Mouse (Mus musculus): ENCODE results near the gene Rnf145. TPM values are rescaled to one million over a fixed set of nuclear protein-coding genes. Genes with fewer than 3 reads are reported as not detected.

Rnf145 gene
- polyA plus RNA-seq, 1 experiment from 2014 or later, result 104 TPM

DNA sequence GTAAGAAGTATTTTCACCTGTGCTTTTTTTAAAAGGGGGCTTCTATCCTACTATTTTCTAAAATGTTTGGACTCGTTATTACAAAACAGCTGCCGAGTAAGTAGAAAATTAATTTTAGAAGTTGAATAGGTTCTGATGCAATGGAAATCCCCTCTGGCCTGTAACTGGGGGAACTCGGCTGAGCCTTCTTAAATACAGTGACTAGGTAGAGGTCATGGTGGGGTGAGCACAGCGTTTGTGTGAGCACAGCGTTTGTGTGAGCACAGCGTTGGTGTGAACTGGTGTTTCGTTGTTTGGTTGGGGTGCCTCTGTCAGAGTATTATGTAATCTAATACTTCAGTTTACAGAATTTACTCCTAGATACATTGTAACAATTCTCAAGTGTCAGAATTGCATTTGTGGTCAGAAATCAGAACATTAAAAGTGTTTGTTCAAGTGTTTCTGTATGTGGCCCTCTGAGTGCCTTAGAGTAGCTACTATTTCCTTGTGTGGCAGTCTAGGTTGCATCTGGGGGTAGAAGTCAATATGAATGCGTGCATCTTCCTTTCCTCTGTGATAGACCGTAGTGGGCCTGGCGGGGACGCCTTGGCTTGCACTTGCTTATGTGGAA is 8.0 kb downstream of the Rnf145 start:
- H3K27ac ChIP-seq (replicated peaks; ENCODE audit: low read depth, low read length), result no peak overlapping the region
- WGBS, result 94% methylated on average over 11 of the region's 11 CpGs
- no peaks in the 10 kb centered on the region for H3K9me3 ChIP-seq (replicated peaks; ENCODE audit: control insufficient read depth, low read length)
- no peak overlapping the region for H3K9ac ChIP-seq (replicated peaks; ENCODE audit: low read length)
- H3K4me1 ChIP-seq (ENCODE audit: control insufficient read depth, insufficient read depth, low read length), result no peaks in the 10 kb centered on the region
- H3K4me3 ChIP-seq (ENCODE audit: low read depth, low read length), result no peak overlapping the region
- no peaks in the 10 kb centered on the region for H3K27me3 ChIP-seq (ENCODE audit: control insufficient read depth, insufficient read depth, low read length)
- no peak for ATAC-seq (replicated peaks; ENCODE audit: insufficient number of reproducible peaks, low FRiP score, low TSS enrichment, low read depth)
- no peak overlapping the region for H3K4me2 ChIP-seq (ENCODE audit: low read depth, low read length)
- no peak for DNase-seq (ENCODE audit: low spot score)
- peaks cover 3% of the 10 kb centered on the region; the same call in 1 of the 2 replicates for H3K36me3 ChIP-seq (replicated peaks; ENCODE audit: control insufficient read depth, insufficient read depth, low read depth, low read length)

DNA sequence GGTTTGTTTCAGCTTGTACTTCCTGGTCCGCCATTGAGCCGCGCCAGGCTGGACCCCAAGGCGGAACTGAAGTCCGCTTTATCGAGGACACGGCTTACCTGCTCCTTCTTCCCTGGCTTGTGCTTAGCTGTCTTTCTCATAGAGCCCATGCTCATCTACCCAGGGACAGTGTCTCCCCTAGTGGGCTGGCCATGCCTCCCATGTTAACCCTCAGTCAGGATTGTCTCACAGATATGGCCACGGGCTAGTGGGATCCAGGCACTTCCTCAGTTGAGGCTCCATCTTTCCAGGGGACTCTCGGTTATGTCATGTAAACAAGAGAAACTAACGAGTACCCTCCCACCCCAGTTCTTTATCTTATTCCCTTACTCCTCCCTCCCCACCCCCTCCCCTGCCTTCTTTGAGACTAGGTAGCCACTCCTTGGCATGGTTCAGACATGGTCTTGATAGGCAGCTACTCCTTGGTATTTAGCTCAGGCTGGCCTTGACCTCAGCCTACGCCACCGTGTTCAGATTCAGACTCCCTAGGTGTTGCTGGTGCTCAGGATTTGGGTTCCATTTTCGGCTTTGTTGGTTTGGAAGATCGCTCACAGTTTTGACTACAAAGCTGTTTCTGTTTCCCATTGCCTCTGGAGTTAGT is 9.9 kb downstream of the Rnf145 start:
- Histone ChIP-seq H3K27ac (replicated peaks; ENCODE audit: low read depth, low read length) (no peak overlapping the region), H3K9ac (replicated peaks; ENCODE audit: low read length) (no peak overlapping the region), H3K27me3 (ENCODE audit: control insufficient read depth, insufficient read depth, low read length) (no peaks in the 10 kb centered on the region), H3K4me2 (ENCODE audit: low read depth, low read length) (no peak overlapping the region), H3K4me1 (ENCODE audit: control insufficient read depth, insufficient read depth, low read length) (no peaks in the 10 kb centered on the region), H3K36me3 (replicated peaks; ENCODE audit: control insufficient read depth, insufficient read depth, low read depth, low read length) (peaks cover 3% of the 10 kb centered on the region; the same call in 1 of the 2 replicates), H3K4me3 (ENCODE audit: low read depth, low read length) (no peak overlapping the region), H3K9me3 (replicated peaks; ENCODE audit: control insufficient read depth, low read length) (no peaks in the 10 kb centered on the region)
- no peak for DNase-seq (ENCODE audit: low spot score)
- WGBS, result 93% methylated on average over 14 of the region's 14 CpGs
- ATAC-seq (replicated peaks; ENCODE audit: insufficient number of reproducible peaks, low FRiP score, low TSS enrichment, low read depth), result no peak

DNA sequence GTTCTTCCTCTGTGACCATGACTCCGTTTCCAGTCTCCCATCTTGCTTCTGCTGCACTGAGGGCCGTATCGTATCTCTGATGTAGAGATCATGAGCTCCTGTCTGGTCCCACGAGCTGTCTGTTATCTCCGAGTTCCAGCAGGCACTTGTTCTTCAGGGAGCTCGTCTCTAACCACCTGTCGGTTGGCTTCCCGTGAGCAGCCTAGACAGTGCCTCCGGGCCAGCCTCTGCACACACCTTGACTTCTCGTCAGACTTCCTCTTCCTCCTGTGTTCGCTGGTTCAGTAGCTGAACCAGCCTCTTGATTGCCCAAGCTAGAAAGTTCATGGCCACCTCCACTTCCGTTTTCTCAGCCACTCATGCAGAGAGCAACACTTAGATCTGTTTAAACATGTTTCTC is 10.4 kb downstream of the Rnf145 start:
- Histone ChIP-seq H3K36me3 (replicated peaks; ENCODE audit: control insufficient read depth, insufficient read depth, low read depth, low read length) (peaks cover 3% of the 10 kb centered on the region; the same call in 1 of the 2 replicates), H3K27ac (replicated peaks; ENCODE audit: low read depth, low read length) (no peak overlapping the region), H3K4me1 (ENCODE audit: control insufficient read depth, insufficient read depth, low read length) (no peaks in the 10 kb centered on the region), H3K4me3 (ENCODE audit: low read depth, low read length) (no peak overlapping the region), H3K27me3 (ENCODE audit: control insufficient read depth, insufficient read depth, low read length) (no peaks in the 10 kb centered on the region), H3K9me3 (replicated peaks; ENCODE audit: control insufficient read depth, low read length) (no peaks in the 10 kb centered on the region), H3K4me2 (ENCODE audit: low read depth, low read length) (no peak overlapping the region), H3K9ac (replicated peaks; ENCODE audit: low read length) (no peak overlapping the region)
- ATAC-seq (replicated peaks; ENCODE audit: insufficient number of reproducible peaks, low FRiP score, low TSS enrichment, low read depth) (no peak), DNase-seq (ENCODE audit: low spot score) (no peak)
- 89% methylated on average over 12 of the region's 12 CpGs for WGBS

DNA sequence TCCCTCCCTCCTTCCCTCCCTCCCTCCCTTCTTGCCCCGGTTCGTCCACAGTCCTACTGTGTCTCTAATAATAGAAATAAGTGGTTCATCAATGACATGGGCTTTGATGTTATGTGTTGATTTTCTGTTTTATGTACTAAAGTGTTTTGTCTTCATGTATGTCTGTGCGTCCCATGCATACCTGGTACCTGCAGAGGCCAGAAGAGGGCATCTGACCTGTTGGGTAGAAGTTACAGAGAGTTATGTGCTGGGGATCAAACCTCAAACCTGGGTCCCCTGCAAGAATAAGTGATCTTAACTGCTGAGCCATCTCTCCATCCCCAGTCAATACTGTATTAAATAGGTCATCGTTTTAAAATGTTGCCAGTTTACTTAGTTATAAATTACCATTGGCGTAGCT is 11.0 kb downstream of the Rnf145 start:
- Histone ChIP-seq H3K4me3 (ENCODE audit: low read depth, low read length) (no peak overlapping the region), H3K27ac (replicated peaks; ENCODE audit: low read depth, low read length) (no peak overlapping the region), H3K4me2 (ENCODE audit: low read depth, low read length) (no peak overlapping the region), H3K27me3 (ENCODE audit: control insufficient read depth, insufficient read depth, low read length) (no peaks in the 10 kb centered on the region), H3K9me3 (replicated peaks; ENCODE audit: control insufficient read depth, low read length) (no peaks in the 10 kb centered on the region), H3K9ac (replicated peaks; ENCODE audit: low read length) (no peak overlapping the region), H3K36me3 (replicated peaks; ENCODE audit: control insufficient read depth, insufficient read depth, low read depth, low read length) (peaks cover 3% of the 10 kb centered on the region; the same call in 1 of the 2 replicates), H3K4me1 (ENCODE audit: control insufficient read depth, insufficient read depth, low read length) (no peaks in the 10 kb centered on the region)
- no peak for ATAC-seq (replicated peaks; ENCODE audit: insufficient number of reproducible peaks, low FRiP score, low TSS enrichment, low read depth)
- DNase-seq (ENCODE audit: low spot score), result no peak
- WGBS, result 90% methylated on average over 5 of the region's 5 CpGs

DNA sequence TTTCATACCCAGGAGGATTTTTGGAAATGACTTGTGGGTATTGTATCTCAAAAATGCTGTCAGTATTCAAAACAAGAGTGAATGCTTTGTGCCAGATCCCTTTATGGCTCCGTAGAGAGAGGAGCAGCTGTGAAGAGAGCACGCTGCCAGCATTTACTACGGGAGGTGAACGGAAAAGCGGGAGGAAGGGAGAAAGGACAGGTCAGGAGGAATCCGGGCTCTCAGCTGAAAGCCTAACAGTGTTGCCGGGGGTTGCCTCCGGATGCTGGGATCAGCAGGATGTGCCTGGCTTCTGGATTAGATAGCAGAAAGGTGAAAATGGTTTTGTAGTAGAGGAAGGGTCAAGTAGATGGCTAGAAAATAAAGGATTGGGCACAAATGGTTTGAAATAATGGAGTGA is 11.6 kb downstream of the Rnf145 start:
- Histone ChIP-seq H3K4me3 (ENCODE audit: low read depth, low read length) (no peak overlapping the region), H3K9me3 (replicated peaks; ENCODE audit: control insufficient read depth, low read length) (no peaks in the 10 kb centered on the region), H3K27me3 (ENCODE audit: control insufficient read depth, insufficient read depth, low read length) (no peaks in the 10 kb centered on the region), H3K4me1 (ENCODE audit: control insufficient read depth, insufficient read depth, low read length) (no peaks in the 10 kb centered on the region), H3K27ac (replicated peaks; ENCODE audit: low read depth, low read length) (no peak overlapping the region), H3K4me2 (ENCODE audit: low read depth, low read length) (no peak overlapping the region), H3K9ac (replicated peaks; ENCODE audit: low read length) (no peak overlapping the region), H3K36me3 (replicated peaks; ENCODE audit: control insufficient read depth, insufficient read depth, low read depth, low read length) (peaks cover 3% of the 10 kb centered on the region; the same call in 1 of the 2 replicates)
- no peak for ATAC-seq (replicated peaks; ENCODE audit: insufficient number of reproducible peaks, low FRiP score, low TSS enrichment, low read depth)
- 87% methylated on average over 8 of the region's 8 CpGs for WGBS
- no peak for DNase-seq (ENCODE audit: low spot score)

DNA sequence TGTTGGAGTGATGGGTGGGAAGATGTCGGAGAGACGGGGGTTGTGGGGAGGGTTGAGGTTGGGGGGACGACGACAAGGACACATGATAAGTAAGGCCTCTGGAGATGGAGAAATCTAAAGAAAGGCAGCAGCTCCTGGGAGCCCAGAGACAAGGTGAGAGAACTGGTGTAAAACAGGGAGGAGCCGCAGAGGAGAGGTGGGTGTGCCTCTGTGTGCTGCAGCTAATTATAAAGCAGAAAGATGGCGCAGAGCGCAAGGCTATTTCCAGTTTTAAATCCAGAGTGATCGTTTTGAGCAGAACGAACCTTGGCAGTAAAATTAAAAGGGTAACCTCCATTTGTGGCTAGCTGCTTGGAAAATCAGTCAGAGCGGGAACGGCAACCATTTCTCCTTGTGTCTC is 12.1 kb downstream of the Rnf145 start:
- Histone ChIP-seq H3K4me1 (ENCODE audit: control insufficient read depth, insufficient read depth, low read length) (no peaks in the 10 kb centered on the region), H3K27ac (replicated peaks; ENCODE audit: low read depth, low read length) (no peak overlapping the region), H3K27me3 (ENCODE audit: control insufficient read depth, insufficient read depth, low read length) (no peaks in the 10 kb centered on the region), H3K4me2 (ENCODE audit: low read depth, low read length) (no peak overlapping the region), H3K9me3 (replicated peaks; ENCODE audit: control insufficient read depth, low read length) (no peaks in the 10 kb centered on the region), H3K9ac (replicated peaks; ENCODE audit: low read length) (no peak overlapping the region), H3K4me3 (ENCODE audit: low read depth, low read length) (no peak overlapping the region), H3K36me3 (replicated peaks; ENCODE audit: control insufficient read depth, insufficient read depth, low read depth, low read length) (peaks cover under 1% of the 10 kb centered on the region; the same call in 1 of the 2 replicates)
- no peak for DNase-seq (ENCODE audit: low spot score)
- WGBS, result 93% methylated on average over 11 of the region's 11 CpGs
- no peak for ATAC-seq (replicated peaks; ENCODE audit: insufficient number of reproducible peaks, low FRiP score, low TSS enrichment, low read depth)

DNA sequence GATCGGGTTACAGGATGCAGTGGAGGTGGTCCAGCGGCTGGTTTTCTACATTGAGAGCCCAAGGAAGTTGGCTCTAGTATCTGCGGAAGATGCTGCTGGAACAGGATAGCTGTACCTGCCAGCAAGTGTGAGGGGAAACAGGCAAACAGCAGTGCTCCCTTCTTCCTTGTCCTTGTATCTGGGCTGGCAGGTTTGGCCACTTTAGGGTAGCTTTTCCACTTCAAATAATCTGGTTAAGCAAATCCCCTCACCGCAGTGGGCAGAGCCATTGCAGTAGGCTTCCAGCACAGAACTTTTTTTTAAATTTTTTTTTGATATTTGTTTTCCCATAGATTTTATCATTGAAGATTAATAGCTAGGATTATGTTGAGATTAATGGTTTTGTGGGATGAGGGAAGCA is 12.9 kb downstream of the Rnf145 start:
- DNase-seq (ENCODE audit: low spot score) (no peak), ATAC-seq (replicated peaks; ENCODE audit: insufficient number of reproducible peaks, low FRiP score, low TSS enrichment, low read depth) (no peak)
- WGBS, result 85% methylated on average over 4 of the region's 4 CpGs
- Histone ChIP-seq H3K4me1 (ENCODE audit: control insufficient read depth, insufficient read depth, low read length) (no peaks in the 10 kb centered on the region), H3K27me3 (ENCODE audit: control insufficient read depth, insufficient read depth, low read length) (no peaks in the 10 kb centered on the region), H3K4me3 (ENCODE audit: low read depth, low read length) (no peak overlapping the region), H3K36me3 (replicated peaks; ENCODE audit: control insufficient read depth, insufficient read depth, low read depth, low read length) (no peaks in the 10 kb centered on the region; the same call in 1 of the 2 replicates), H3K9me3 (replicated peaks; ENCODE audit: control insufficient read depth, low read length) (no peaks in the 10 kb centered on the region), H3K27ac (replicated peaks; ENCODE audit: low read depth, low read length) (no peak overlapping the region), H3K4me2 (ENCODE audit: low read depth, low read length) (no peak overlapping the region), H3K9ac (replicated peaks; ENCODE audit: low read length) (no peak overlapping the region)

Data from embryonic facial prominence, embryonic 11.5 days (tissue).